Comparison of ENCODE assay signal across 8 mouse cellular contexts in genomic region chr10:120064424-120064823, GRCm38 (mm10). TPM values are rescaled to one million over a fixed set of nuclear protein-coding genes. Genes with fewer than 3 reads are reported as not detected.
A peak's percentile ranks its signal among the peaks of the same experiment; 100 is the strongest.
DNase-seq lines count a peak whose midpoint lies in the region; ATAC-seq and TF ChIP-seq lines count a peak whose summit lies in the region.

No protein-coding gene starts in this region.

- no peak for TF ChIP-seq POLR2A in thymus, adult 2 months (IDR thresholded peaks at IDR 0.05; ENCODE audit: control insufficient read depth, extremely low read depth, insufficient read depth, low read length, poor library complexity)

- H3K4me2 ChIP-seq in kidney, embryonic 16.5 days (replicated peaks; ENCODE audit: low read depth, low read length), result no peak overlapping the region

- H3K9ac ChIP-seq in kidney, embryonic 16.5 days (replicated peaks; ENCODE audit: low read length), result no peak overlapping the region
- H3K9ac ChIP-seq in ES-E14 (ENCODE audit: insufficient read depth, low read depth, low read length, poor library complexity, severe bottlenecking), result no peak overlapping the region

- H3K9me3 ChIP-seq in kidney, embryonic 16.5 days (ENCODE audit: low read length), result no peaks in the 10 kb centered on the region
- H3K9me3 ChIP-seq in ES-E14 (ENCODE audit: control insufficient read depth, insufficient read depth, low read depth, low read length), result no peaks in the 10 kb centered on the region

- H3K27me3 ChIP-seq in kidney, embryonic 16.5 days (ENCODE audit: insufficient read depth, low read length), result no peaks in the 10 kb centered on the region
- H3K27me3 ChIP-seq in thymus, adult 2 months (ENCODE audit: control insufficient read depth, insufficient read depth, low read length), result no peaks in the 10 kb centered on the region

- no peak overlapping the region for H3K27ac ChIP-seq in kidney, embryonic 16.5 days (ENCODE audit: low read length)
- H3K27ac ChIP-seq in ES-E14 (ENCODE audit: insufficient read depth, low read depth, low read length, poor library complexity, severe bottlenecking), result no peak overlapping the region
- no peak overlapping the region for H3K27ac ChIP-seq in left cerebral cortex, adult 2 months
- no peak overlapping the region for H3K27ac ChIP-seq in thymus, adult 2 months (ENCODE audit: control insufficient read depth, insufficient read depth, low read length)

- TF ChIP-seq CTCF in left cerebral cortex, adult 2 months (IDR thresholded peaks at IDR 0.05), result peak; percentile 74
- no peak for TF ChIP-seq CTCF in thymus, adult 2 months (IDR thresholded peaks at IDR 0.05; ENCODE audit: borderline replicate concordance, control insufficient read depth, extremely low read depth, insufficient read depth, low read length, poor library complexity)

- DNase-seq in kidney, adult 11 months, result peak; percentile 19
- peak; percentile 41 for DNase-seq in ES-E14 (ENCODE audit: low read depth, low spot score)
- DNase-seq in c-Kit-positive CD71-negative TER-119-negative erythroid progenitor cells, embryonic 14.5 days (ENCODE audit: low read depth), result peak; percentile 39
- peak; percentile 61 for DNase-seq in gastrocnemius, postnatal 10 days
- peak; percentile 41 to 59 for DNase-seq in left cerebral cortex, adult 2 months (ENCODE audit: extremely low spot score in 1 of 2, low spot score in 2 of 2)
- peak; percentile 50 for DNase-seq in thymus, adult 2 months

- intact Hi-C loops in left cerebral cortex, adult 2 months (cut with DNase I), result loop anchor here (10.0 kb wide), 1 partner anchor 180 kb away; no protein-coding TSS in a partner anchor

- in situ Hi-C loops in ES-E14 (cut with MboI; ENCODE audit: low sequenced_read_pairs in 2 of 2, unreplicated experiment in 2 of 2), result no loop called here

- 24% methylated on average over 5 of the region's 5 CpGs for WGBS in kidney, embryonic 16.5 days
- 13% methylated on average over 5 of the region's 5 CpGs for WGBS in thymus, adult 2 months

- H3K4me1 ChIP-seq in kidney, embryonic 16.5 days (ENCODE audit: insufficient read depth, low read length), result no peaks in the 10 kb centered on the region
- no peaks in the 10 kb centered on the region for H3K4me1 ChIP-seq in ES-E14 (ENCODE audit: control insufficient read depth in 2 of 2, insufficient read depth in 2 of 2, low read length in 2 of 2, poor library complexity in 1 of 2)
- no peaks in the 10 kb centered on the region for H3K4me1 ChIP-seq in thymus, adult 2 months (replicated peaks; ENCODE audit: control insufficient read depth, insufficient read depth, low read length)

- H3K36me3 ChIP-seq in kidney, embryonic 16.5 days (ENCODE audit: insufficient read depth, low read length), result no peaks in the 10 kb centered on the region
- H3K36me3 ChIP-seq in ES-E14 (ENCODE audit: control insufficient read depth, insufficient read depth, low read length, poor library complexity, severe bottlenecking), result no peaks in the 10 kb centered on the region
- no peaks in the 10 kb centered on the region for H3K36me3 ChIP-seq in thymus, adult 2 months (ENCODE audit: control insufficient read depth, insufficient read depth, low read length)

- ATAC-seq in kidney, embryonic 16.5 days (ENCODE audit: low FRiP score, low TSS enrichment), result no peak
- peak; percentile 58; the same call in 1 of the 2 replicates for ATAC-seq in monocyte, adult 5-6 weeks (replicated peaks; ENCODE audit: insufficient number of reproducible peaks, low FRiP score, low TSS enrichment, poor library complexity, severe bottlenecking)

- H3K4me3 ChIP-seq in kidney, embryonic 16.5 days (ENCODE audit: low read length), result no peak overlapping the region
- H3K4me3 ChIP-seq in ES-E14 (ENCODE audit: insufficient read depth in 1 of 2, low read depth in 1 of 2, low read length in 2 of 2, poor library complexity in 1 of 2, severe bottlenecking in 1 of 2), result no peak overlapping the region
- H3K4me3 ChIP-seq in left cerebral cortex, adult 2 months, result no peak overlapping the region
- H3K4me3 ChIP-seq in thymus, adult 2 months (ENCODE audit: control insufficient read depth, insufficient read depth, low read length), result no peak overlapping the region

TF ChIP-seq in ES-E14, 5 proteins besides CTCF, POLR2A, EP300 and RAD21:
- no peak for TF ChIP-seq HCFC1 (IDR thresholded peaks at IDR 0.05; ENCODE audit: borderline replicate concordance, insufficient read depth, low read length)
- no peak for TF ChIP-seq ZNF384 (IDR thresholded peaks at IDR 0.05; ENCODE audit: low read depth, low read length)
- TF ChIP-seq MAFK (IDR thresholded peaks at IDR 0.05; ENCODE audit: insufficient read depth, low read depth, low read length), result no peak
- peak; percentile 60 for TF ChIP-seq ZC3H11A (IDR thresholded peaks at IDR 0.05; ENCODE audit: borderline replicate concordance, low read depth, low read length)
- no peak for TF ChIP-seq CHD2 (IDR thresholded peaks at IDR 0.05; ENCODE audit: low read depth, low read length)

RNA-seq across cellular contexts. Expression of gene Helb, which starts 48.4 kb away (rescaled TPM):
- 4.7 and 6.0 TPM in 2 replicates for polyA plus RNA-seq in kidney, embryonic 16.5 days (2015; fragmentation: Nextera tagmentation; extraction: Ambion mirVana)
- 26.6 and 38.3 TPM in 2 replicates for total RNA-seq in ES-E14 (2012; rRNA removed)
- 1 to 10 TPM; 7.2 to 7.5 TPM for total RNA-seq in gastrocnemius, postnatal 10 days (2021)
- 1 to 10 TPM; 3.7 to 3.9 TPM for total RNA-seq in left cerebral cortex, adult 2 months (2021)
- total RNA-seq in monocyte, adult 5-6 weeks (2017), result 36.8 to 41.4 TPM (median 40.0 TPM) in 3 replicates
- 26.6 and 26.7 TPM in 2 replicates for polyA plus RNA-seq in thymus, adult 2 months (2012; rRNA removed)
